Mouse (Mus musculus) forebrain, embryonic 16.5 days (tissue): ENCODE data around the gene Sept9. TPM values are rescaled to one million over a fixed set of nuclear protein-coding genes. Genes with fewer than 3 reads are reported as not detected.

ENCODE experiments used
- ATAC-seq: fragments of 200-750 bp; cut with Nextera tagmentation; 2 replicates; pipeline ENCODE4 v1.8.0; 2017; ENCODE audit warnings: mild to moderate bottlenecking, moderate library complexity
- H3K27ac ChIP-seq: fragments of 300-500 bp; sonication (generic); 2 replicates; pipeline ENCODE4 v1.5.1; 2014; ENCODE audit warnings: low read length, control low read depth
- H3K27me3 ChIP-seq: fragments of 300-500 bp; sonication (generic); replicated peaks from 2 replicates; pipeline ENCODE4 v1.6.1; 2014; ENCODE audit warnings: low read length; ENCODE audit not compliant: control insufficient read depth, insufficient read depth
- H3K36me3 ChIP-seq: fragments of 300-500 bp; sonication (generic); 2 replicates; pipeline ENCODE4 v1.6.1; 2014; ENCODE audit not compliant: control insufficient read depth, insufficient read depth
- H3K4me1 ChIP-seq: fragments of 300-500 bp; sonication (generic); replicated peaks from 2 replicates; pipeline ENCODE4 v1.6.1; 2014; ENCODE audit warnings: low read length; ENCODE audit not compliant: control insufficient read depth, insufficient read depth
- H3K4me2 ChIP-seq: fragments of 300-500 bp; sonication (generic); 2 replicates; pipeline ENCODE4 v1.6.1; 2014; ENCODE audit warnings: mild to moderate bottlenecking, low read length, control low read depth
- H3K4me3 ChIP-seq: fragments of 300-500 bp; sonication (generic); replicated peaks from 2 replicates; pipeline ENCODE4 v1.5.1; 2014; ENCODE audit warnings: mild to moderate bottlenecking, low read length, control low read depth
- H3K9ac ChIP-seq: fragments of 300-500 bp; sonication (generic); replicated peaks from 2 replicates; pipeline ENCODE4 v1.6.1; 2014; ENCODE audit warnings: low read depth, low read length, control low read depth
- H3K9me3 ChIP-seq: fragments of 300-500 bp; sonication (generic); 2 replicates; pipeline ENCODE4 v1.6.1; 2016; ENCODE audit warnings: low read length; ENCODE audit not compliant: control insufficient read depth
- WGBS: fragments of 180-500 bp; shearing (Covaris S2); extraction: QIAGEN DNeasy Blood & Tissue Kit; methylation state at CpG from one replicate; pipeline ENCODE4 v1.1.7; 2014; 5-methylcytosine and 5-hydroxymethylcytosine counted together
- polyA plus RNA-seq: library from polyadenylated mRNA; unstranded; fragments of >200 nt; fragmentation: Nextera tagmentation; extraction: Ambion mirVana; gene quantifications from 2 replicates; pipeline ENCODE4 v1.2.1, GENCODE M21; 2015

Gene Sept9
- polyA plus RNA-seq, 1 experiment from 2014 or later, result 120 TPM

DNA sequence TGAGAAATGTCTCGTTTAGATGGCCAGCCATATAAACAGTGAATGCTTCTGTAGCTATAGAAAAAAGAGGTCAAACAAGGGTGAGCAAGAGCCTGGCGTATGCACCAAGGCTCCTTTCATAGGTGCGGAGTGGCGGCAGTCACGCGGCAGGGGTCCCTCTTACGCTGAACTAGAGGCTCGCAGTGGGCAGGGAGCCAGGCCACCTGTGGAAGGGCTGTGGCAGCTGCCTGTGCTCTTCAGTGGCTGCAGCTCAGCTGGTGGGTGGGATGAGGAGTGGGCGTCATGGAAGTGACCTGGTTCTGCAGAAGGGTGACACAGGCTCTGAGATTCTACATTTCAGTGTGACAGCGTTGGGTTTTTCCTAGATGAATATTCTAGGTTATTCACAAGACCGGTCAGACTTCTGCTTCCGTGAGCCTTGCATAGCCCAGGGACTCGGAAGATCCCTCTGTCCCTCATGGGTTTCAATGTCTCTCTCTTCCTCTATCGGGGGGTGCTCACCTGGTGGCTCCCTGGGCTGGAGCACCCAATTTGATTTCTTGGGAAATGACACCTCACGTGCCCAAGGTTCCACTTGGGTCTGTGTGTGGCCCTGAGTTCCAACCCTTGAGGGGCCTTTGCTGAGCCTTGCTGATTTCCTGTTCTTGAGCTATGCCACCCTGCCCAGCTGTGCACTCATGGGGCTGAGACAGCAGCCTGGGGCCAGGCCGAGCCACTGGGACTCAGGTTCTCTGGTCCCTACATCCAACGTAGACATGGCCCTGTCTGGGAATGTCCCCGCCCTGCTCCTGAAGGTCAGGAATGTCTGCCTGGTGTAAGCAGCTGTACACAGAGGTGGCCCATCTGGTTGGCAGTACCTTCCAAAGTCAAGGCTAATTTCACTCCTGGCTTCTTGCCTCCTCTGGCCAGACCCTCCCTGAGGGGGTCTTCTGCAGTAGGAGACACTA lies 55.0 kb downstream of the Sept9 start:
- ATAC-seq, result no peak
- Histone ChIP-seq H3K36me3 (no peaks in the 10 kb centered on the region), H3K4me3 (no peak overlapping the region), H3K27me3 (no peaks in the 10 kb centered on the region), H3K27ac (no peak overlapping the region), H3K4me2 (no peak overlapping the region), H3K4me1 (peaks cover 11% of the 10 kb centered on the region), H3K9me3 (no peaks in the 10 kb centered on the region), H3K9ac (no peak overlapping the region)
- WGBS, result 58% methylated on average over 18 of the region's 18 CpGs

DNA sequence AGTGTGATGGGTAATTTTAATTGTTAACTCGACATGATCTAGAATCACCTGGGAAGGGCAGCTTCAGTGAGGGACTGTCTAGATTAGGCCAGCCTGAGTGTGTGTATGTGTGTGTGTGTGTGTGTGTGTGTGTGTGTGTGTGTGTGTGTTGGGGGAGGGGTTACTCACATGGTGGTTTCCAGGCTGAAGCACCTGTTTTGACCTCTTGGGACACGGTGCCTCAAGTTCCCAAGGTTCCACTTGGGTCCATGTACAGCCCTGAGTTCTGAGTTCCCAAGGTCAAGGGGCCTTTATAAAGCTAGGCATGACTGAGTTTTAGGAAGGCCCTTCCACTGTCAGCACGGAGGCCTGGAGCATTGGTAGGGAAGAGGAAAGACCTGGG lies 55.6 kb downstream of the Sept9 start:
- H3K27me3 ChIP-seq, result no peaks in the 10 kb centered on the region
- 89% methylated on average over 3 of the region's 3 CpGs for WGBS
- no peak for ATAC-seq
- H3K36me3 ChIP-seq, result no peaks in the 10 kb centered on the region
- no peak overlapping the region for H3K9ac ChIP-seq
- H3K4me1 ChIP-seq, result peaks cover 5% of the 10 kb centered on the region; the same call in 1 of the 2 replicates
- H3K4me3 ChIP-seq, result no peak overlapping the region
- H3K9me3 ChIP-seq, result no peaks in the 10 kb centered on the region
- no peak overlapping the region for H3K4me2 ChIP-seq
- H3K27ac ChIP-seq, result no peak overlapping the region

- WGBS, result 49% methylated on average over 9 of the region's 9 CpGs
- Histone ChIP-seq H3K27me3 (no peaks in the 10 kb centered on the region), H3K27ac (no peak overlapping the region), H3K9me3 (no peaks in the 10 kb centered on the region), H3K4me1 (peaks cover 4% of the 10 kb centered on the region; the same call in 1 of the 2 replicates), H3K4me3 (no peak overlapping the region), H3K36me3 (no peaks in the 10 kb centered on the region), H3K4me2 (no peak overlapping the region), H3K9ac (no peak overlapping the region)
- no peak for ATAC-seq
Measured at GRCm38 (mm10) chr11:117256088-117256487, 56.6 kb downstream of the Sept9 start.

- Histone ChIP-seq H3K36me3 (no peaks in the 10 kb centered on the region), H3K9ac (no peak overlapping the region), H3K4me3 (no peak overlapping the region), H3K27ac (no peak overlapping the region), H3K4me2 (no peak overlapping the region), H3K27me3 (no peaks in the 10 kb centered on the region), H3K4me1 (peaks cover 4% of the 10 kb centered on the region; the same call in 1 of the 2 replicates), H3K9me3 (no peaks in the 10 kb centered on the region)
- WGBS, result 94% methylated on average over 6 of the region's 6 CpGs
- ATAC-seq, result no peak
Measured at GRCm38 (mm10) chr11:117256840-117257239, 57.4 kb downstream of the Sept9 start.

DNA sequence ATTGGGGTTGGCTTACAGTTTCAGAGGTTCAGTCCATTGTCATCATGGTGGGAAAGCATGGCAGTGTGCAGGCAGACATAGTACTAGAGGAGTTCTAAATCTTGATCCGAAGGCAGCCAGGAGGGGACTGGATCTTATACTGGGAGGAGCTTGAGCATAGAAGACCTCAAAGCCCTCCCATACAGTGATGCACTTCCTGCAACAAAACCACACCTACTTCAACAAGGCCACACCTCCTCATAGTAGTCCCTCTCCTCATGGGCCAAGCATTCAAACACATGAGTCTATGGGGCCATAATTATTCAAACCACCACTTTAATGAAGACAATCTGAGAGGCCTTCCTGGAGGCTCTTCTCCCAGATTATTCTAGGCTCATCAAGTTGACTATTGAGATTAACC lies 57.8 kb downstream of the Sept9 start:
- Histone ChIP-seq H3K27me3 (no peaks in the 10 kb centered on the region), H3K36me3 (no peaks in the 10 kb centered on the region), H3K9me3 (no peaks in the 10 kb centered on the region), H3K4me3 (no peak overlapping the region), H3K9ac (no peak overlapping the region), H3K27ac (no peak overlapping the region), H3K4me2 (no peak overlapping the region), H3K4me1 (peaks cover 4% of the 10 kb centered on the region; the same call in 1 of the 2 replicates)
- ATAC-seq, result no peak
- 81% methylated on average over 1 of the region's 1 CpGs for WGBS

GRCm38 (mm10) chr11:117257842-117258241 lies 58.4 kb downstream of the Sept9 start:
- no peak for ATAC-seq
- H3K27ac ChIP-seq, result no peak overlapping the region
- H3K9ac ChIP-seq, result no peak overlapping the region
- H3K4me1 ChIP-seq, result peaks cover 4% of the 10 kb centered on the region; the same call in 1 of the 2 replicates
- no peak overlapping the region for H3K4me2 ChIP-seq
- H3K4me3 ChIP-seq, result no peak overlapping the region
- no peaks in the 10 kb centered on the region for H3K9me3 ChIP-seq
- no peaks in the 10 kb centered on the region for H3K36me3 ChIP-seq
- no peaks in the 10 kb centered on the region for H3K27me3 ChIP-seq

DNA sequence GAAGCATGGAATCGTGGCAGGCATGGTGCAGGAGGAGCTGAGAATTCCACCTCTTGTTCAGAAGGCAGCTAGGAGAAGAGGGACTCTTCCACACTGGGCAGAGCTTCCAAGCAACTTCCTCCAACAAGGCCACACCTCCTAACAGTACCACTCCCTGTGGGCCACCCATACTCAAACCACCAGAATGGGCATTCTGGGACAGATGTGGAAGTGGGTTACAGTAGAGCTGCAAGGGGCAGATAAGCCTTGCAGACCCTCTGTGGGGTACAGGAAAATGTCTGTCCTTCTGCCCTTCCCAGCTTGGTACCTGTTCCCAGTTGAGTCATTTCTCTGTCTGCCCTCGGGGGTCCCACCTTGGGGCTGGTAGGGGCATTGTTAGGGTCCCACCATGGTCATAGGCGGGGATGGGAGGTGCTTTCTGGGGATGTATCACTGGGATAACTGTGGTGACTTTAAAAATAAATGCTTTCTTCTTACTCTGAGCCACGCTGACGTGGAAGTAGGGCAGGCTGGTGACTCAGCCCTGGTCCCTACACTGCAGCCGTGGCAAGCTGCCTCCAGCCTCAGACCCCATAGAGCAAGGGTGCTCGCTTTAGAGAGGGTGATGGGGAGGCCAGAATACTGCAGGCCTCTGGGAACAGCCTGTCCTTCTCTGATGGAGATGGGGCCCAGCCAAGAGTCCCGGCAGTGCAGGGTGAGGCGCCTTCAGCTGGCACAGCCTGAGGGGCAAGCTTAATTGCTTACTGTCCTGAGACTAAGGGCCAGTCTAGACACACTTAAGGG lies 59.9 kb downstream of the Sept9 start:
- Histone ChIP-seq H3K4me3 (no peak overlapping the region), H3K36me3 (no peaks in the 10 kb centered on the region), H3K4me2 (no peak overlapping the region), H3K27ac (no peak overlapping the region), H3K9me3 (no peaks in the 10 kb centered on the region), H3K27me3 (no peaks in the 10 kb centered on the region), H3K4me1 (0 out of 2 replicates have a peak, but pooled peaks cover under 1% of the 10 kb centered on the region), H3K9ac (no peak overlapping the region)
- WGBS, result 82% methylated on average over 9 of the region's 9 CpGs
- no peak for ATAC-seq

- H3K9me3 ChIP-seq, result no peaks in the 10 kb centered on the region
- no peaks in the 10 kb centered on the region for H3K36me3 ChIP-seq
- WGBS, result 51% methylated on average over 9 of the region's 9 CpGs
- H3K4me2 ChIP-seq, result no peak overlapping the region
- no peak for ATAC-seq
- H3K9ac ChIP-seq, result no peak overlapping the region
- H3K27me3 ChIP-seq, result no peaks in the 10 kb centered on the region
- H3K27ac ChIP-seq, result no peak overlapping the region
- peaks cover 6% of the 10 kb centered on the region; the same call in 1 of the 2 replicates for H3K4me1 ChIP-seq
- no peak overlapping the region for H3K4me3 ChIP-seq
Measured at GRCm38 (mm10) chr11:117260631-117261030, 61.2 kb downstream of the Sept9 start.

GRCm38 (mm10) chr11:117263096-117263808 lies 63.8 kb downstream of the Sept9 start:
- ATAC-seq, result no peak
- no peaks in the 10 kb centered on the region for H3K36me3 ChIP-seq
- no peak overlapping the region for H3K4me2 ChIP-seq
- 69% methylated on average over 9 of the region's 9 CpGs for WGBS
- no peaks in the 10 kb centered on the region for H3K27me3 ChIP-seq
- H3K4me3 ChIP-seq, result no peak overlapping the region
- H3K9me3 ChIP-seq, result no peaks in the 10 kb centered on the region
- peaks cover 31% of the 10 kb centered on the region for H3K4me1 ChIP-seq
- no peak overlapping the region for H3K27ac ChIP-seq
- no peak overlapping the region for H3K9ac ChIP-seq
